Mouse (Mus musculus) embryo, embryonic 11.5 days (tissue): ENCODE data around the gene Sost.

Source experiments
- DNase-seq: peaks from one replicate; pipeline ENCODE4 v3.0.0-alpha.2; 2012; ENCODE audit warnings: low read depth, low spot score

Sost gene

GRCm38 (mm10) chr11:101983431-101983921 lies 16.7 kb upstream of the Sost start:
- DNase-seq, result no peak

- DNase-seq, result no peak
These were observed 16.2 kb upstream of the Sost start for GRCm38 (mm10) chr11:101982981-101983411.

DNA sequence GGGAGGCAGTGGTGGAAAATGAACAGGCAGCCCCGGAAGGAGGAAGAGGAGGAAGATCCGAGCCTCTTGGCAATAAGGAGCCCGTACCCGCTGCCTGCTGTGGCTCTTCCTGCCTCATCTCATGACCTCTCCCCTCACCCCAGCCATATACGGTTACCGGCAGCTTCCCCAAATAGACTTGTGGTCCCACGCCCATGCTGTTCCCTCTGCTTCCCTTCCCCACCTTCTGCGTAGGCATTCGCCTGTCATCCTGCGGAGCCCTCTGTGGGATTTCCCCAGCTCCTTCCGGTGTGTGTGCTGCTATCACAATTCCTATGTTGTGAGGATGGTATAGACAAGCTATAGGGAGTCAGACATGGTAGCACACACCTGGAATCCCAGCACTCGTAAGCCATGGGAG lies 15.0 kb upstream of the Sost start:
- DNase-seq, result no peak

DNA sequence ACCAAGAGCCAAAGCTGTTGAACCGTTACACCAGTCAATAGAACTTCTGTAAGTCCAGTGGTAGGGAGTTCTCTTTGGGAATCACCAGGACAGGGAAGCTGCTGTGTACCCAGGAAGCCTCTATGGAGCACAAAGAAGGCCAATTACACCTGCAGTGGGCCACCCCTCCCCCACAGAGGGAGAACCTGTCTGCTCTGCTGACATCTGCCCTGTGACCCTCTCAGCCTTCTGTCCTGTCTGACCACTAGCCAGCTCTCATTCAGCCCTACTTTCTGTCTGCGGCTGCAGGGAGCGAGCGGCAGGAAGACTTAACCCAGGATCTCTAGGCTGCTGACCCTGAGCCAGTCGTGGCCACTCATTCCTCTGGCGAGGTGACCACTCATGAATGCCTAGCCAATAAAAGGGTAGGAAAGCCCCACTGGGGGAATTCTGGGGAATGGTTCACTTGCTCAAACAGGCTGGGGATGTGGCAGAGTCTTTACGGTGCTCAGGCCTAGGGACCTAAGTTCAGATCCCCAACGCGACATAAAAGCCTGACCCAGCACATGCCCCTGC lies 13.9 kb upstream of the Sost start:
- no peak for DNase-seq

GRCm38 (mm10) chr11:101979140-101979539 lies 12.3 kb upstream of the Sost start:
- DNase-seq, result no peak

DNA sequence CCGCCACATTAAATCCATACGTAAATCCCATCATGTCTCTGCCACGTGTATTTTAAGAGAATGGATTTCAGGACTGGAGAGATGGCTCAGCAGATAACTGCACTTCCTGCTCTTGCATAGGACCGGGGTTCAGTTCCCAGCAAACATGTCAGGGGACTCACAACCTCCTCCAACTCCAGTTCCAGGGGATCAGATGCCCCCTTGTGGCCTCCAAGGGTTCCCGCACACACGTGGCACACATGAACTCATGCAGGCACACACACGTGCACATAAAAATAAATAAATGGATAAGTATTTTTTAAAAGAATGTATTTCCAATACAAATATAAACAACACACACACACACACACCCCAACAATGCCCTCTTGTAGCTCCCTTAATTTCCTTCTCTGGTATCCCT lies 10.1 kb upstream of the Sost start:
- DNase-seq, result no peak

GRCm38 (mm10) chr11:101974923-101975322 lies 8.1 kb upstream of the Sost start:
- DNase-seq, result no peak

DNA sequence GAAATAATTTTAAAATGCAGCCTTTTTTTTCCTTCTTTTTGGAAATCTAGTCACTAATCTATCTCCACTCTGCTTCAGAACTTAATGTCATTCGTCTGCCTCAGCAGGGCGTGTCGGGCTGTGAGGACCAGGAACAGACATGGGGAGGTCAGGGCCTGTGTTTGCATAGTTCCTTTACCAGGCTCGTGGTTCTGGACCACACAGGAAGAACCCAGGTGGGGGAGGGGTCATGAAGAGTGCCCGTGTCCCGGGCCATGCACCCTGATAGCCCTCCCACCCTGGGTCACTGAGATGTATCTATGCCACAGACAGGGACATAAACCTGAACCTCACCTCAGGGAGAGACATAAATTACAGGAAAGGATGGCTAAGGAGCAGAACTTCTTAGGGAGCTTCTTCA lies 7.4 kb upstream of the Sost start:
- DNase-seq, result no peak

GRCm38 (mm10) chr11:101973496-101973895 lies 6.7 kb upstream of the Sost start:
- DNase-seq, result no peak

DNA sequence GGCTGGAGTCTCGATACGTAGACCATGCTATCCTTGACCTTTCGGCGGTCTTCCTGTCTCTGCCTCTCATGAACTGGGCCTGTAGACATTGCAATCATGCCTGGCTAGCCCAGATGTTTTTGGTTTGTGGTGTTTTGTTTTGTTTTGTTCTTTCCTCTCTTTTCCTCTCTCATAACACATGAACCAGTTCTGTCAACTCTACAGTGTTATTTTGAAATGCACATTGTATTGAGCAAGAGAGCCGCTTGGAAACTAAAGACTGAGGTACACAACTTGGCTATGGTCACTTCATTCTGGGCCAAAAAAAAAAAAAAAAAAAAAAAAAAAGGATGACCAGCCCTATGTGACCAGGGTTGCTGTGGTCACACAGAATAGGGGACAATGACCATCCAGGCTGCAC lies 5.8 kb upstream of the Sost start:
- no peak for DNase-seq

DNA sequence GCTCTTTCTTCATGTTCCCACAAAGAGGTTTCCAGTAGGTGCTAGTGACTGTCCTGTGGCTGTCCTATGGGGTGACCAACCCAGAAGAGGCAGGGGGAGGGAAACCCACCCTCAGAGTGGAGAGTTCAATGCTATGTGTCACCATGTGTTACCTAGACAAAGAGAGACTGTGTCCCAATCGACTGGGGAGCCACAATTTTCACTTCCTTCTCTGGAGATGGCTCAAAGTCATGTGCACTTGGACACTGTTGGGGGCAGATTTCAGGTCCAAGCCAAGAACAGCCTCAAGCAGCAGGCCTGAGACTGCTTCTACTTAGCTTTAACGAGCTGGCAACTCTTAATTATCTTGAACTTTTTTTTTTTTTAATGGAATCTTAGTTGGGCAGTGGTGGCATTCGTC lies 5.3 kb upstream of the Sost start:
- no peak for DNase-seq

- DNase-seq, result no peak
These were observed 4.6 kb upstream of the Sost start for GRCm38 (mm10) chr11:101971410-101971809.

DNA sequence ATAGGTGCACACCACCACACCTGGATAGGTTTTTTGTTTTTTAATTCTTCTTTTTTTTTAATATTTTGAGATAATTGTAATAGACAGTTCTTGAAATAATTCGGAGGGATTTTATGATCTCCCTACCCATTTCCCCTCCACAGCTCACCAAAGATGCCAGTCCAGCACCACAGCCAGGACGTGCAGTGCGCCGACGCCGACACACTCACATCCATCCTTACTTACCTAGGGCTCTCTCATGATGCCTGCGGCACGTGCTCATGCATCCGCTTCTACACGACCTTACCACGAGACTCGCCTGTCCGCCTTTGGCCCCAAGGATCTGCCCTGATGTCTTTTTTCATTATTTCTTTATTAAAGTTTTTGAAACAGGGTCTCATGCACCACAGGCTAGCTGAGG lies 3.0 kb upstream of the Sost start:
- no peak for DNase-seq

DNA sequence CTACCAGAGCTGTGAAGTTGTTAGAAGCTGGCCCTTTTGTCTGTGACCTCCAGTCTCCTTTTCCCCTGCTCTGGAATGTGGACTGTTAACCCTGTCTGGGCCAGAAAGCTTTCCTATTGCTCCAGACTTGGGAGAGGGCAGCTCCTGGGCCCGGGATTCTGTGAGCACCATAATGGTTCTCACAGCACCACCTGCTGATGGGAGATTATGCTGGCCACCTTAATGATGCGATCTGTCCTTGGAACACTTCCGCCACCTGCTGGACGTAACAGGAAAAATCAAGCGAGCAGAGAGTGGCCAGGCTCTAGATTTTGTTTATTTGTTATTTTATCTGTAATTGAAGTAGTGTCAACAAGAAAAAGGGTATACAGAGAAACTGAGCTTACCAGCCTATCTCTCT lies 2.0 kb upstream of the Sost start:
- DNase-seq, result peak; percentile 84

DNA sequence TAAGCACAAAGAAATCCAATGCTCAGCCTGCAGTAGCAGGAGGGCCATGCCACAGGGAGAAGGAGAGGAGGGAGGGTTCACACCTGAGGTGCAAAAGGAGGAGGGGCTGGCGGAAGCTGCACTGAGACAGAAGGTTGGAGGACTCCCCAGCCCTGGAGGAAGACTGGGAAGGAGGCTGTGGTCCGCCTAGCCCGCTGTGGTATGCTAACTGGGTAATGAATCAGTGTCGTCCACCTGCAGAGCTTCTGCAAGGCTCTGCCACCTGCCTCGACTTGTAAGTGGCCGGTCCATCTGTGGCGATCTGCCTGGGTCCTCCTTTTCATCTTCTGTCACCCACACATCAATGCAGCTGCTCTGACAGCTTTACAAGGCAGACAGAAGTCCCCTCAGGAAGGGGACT lies 1.5 kb upstream of the Sost start:
- DNase-seq, result no peak

DNA sequence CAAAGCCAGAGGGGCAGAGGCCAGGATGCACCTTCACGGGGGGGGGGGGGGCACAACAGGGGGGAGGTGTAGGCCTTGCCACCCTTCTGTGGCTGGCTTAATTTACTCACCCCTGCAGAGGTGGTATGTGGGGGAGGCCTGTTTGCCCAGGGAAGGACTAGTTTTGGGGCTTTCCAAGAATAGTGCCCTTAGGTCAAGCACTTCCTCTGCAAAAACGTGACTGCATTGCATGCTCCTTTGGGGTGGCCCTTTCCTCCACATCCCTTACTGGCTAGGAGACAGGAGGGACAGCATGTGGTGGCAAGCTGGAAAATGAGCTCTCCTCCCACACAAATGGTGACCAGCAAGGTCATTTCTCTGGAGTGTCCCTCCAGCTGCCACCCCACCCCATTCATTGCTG lies 1.3 kb downstream of the Sost start:
- no peak for DNase-seq

DNA sequence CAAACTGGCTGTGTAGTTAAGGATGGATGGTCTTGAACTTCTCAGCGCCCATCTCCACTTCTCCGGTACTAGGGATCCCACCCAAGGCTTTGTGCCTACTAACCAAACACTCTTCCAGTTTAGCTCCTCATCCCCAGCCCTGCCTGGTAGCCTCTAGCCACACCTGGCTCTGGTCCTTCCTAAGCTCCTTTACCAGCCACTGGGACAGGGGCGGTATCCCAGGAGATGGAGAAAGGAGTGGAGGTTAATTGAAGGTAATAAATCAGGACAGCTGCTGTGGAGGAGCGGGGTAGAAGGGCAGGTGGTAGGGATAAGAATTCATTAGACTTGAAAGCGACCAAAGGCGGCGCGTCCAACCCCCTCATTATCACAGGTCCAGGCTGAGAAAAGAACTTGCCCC lies 2.2 kb downstream of the Sost start:
- DNase-seq, result no peak

DNA sequence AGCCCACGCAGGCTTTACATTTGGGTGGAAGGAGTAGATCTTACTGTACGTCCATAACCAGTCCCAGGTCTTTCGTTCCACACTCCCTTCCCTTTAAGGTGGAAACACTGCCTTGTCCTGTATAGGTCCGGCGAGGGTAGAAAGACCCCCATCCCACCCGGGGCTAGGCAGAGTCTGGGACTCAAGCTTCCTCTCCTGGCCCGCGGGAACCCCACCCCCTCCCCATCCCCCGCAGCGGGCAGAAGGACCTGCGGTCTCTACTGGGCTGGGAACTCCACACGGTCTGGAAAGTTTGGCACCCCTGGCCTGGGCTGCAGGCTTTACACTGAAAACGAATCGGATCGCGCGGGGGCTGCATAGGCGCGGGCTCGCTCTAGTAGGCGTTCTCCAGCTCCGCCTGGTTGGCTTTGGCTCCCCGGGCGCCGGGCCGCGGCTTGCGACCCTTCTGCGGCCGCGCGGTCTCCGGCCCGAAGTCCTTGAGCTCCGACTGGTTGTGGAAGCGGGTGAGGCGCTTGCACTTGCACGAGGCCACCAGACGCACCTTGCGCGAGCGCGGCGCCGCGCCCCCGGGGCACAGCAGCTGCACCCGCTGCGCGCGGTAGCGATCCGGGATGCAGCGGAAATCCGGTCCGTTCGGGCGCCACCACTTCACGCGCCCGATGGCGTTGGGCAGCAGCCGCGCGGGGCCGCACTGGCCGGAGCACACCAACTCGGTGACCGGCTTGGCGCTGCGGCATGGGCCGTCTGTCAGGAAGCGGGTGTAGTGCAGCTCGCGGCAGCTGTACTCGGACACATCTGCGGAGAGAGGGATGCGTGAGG lies 3.1 kb downstream of the Sost start:
- DNase-seq, result no peak

DNA sequence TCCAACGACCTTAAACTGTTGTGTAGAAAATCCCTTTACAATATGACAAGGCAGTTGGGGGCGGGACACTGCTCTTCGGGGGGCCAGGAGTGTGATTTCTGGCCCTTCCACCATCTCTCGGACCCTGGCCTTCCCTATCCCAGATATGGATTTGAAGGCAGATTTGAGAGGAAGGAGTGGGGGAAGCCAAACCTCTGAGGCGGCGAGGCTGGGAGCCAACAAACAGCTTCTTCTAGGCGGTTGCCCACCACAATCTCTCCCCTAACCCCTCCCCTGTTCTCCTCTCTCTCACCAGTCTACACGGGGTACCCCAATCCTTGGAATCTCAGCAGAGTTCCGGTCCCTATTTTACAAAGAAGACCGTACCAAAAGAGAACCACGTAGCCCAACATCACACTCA lies 3.8 kb downstream of the Sost start:
- no peak for DNase-seq

DNA sequence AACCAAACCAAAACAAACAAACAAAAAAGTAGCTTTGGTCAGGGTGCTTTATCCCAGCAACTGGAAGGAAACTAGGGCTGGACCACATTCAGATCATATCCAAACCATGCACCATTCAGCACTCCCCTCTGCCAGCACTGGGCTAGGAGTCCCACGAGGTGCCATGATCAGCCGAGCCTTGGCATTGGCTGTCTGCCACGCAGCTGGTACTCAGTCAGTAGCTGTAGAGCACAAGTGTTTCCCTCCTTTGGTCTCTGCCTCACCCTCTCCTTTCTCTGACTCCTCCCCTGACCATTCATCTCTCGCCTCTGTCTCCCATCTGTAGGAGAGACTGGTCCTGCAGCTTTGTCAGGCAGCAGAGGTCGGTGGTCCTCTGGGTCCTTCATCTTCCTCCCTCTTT lies 9.3 kb downstream of the Sost start:
- DNase-seq, result no peak

DNA sequence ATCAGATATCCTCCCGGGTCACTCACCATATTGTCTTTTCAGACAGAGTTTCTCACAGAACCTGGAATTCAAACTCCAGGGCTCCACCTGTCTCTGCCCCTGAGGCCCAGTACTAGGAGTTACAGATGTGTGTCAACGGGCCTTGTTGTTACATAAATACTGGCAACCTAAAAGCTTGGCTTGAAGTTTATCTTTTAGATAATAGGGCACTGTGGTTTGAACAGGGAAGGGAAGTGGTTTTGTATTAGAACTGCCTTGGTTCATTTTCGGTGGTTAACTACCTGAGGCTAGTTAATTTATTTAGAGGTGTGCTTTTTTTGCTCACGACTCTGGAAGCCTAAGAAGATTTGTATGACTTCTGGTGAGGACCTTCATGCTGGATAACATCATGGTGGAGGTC lies 13.4 kb downstream of the Sost start:
- DNase-seq, result no peak

DNA sequence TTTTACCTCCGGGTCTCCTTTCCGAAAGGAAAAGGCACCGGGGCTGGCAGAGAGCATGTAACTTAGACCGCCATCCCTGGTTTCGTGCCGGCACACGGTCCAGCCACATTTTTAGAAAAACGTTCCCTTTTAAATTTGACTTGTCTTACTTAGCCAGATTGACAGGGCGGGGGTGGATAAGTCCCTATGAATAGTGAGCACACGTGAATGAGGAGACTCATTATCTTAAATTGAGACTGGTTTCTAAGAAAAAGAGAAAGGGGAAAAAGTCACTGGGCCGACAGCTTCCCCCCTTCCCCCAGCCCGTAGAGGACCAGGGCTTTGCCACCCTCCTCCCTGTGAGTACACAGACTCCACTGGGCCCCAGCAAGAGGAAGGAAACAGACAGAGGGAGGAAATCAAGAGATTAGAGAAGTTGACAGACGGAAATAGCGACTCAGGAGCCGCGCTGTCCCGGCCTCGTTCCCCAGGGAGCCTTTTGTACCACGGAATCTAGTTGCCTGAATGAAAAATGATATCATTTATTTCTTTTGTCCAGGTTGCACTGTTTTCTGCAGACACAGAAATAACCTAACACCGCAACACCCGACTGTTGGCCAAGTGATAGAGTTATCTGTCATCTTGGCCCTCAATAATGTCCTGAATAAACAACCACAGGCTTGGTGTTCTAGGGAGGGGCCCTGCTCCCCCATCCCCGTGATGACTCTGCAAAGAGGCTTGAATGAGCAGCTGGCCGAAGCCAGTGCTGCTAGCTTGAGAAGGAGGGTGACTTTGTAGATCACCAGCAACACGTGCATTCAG lies 14.1 kb downstream of the Sost start:
- DNase-seq, result no peak

DNA sequence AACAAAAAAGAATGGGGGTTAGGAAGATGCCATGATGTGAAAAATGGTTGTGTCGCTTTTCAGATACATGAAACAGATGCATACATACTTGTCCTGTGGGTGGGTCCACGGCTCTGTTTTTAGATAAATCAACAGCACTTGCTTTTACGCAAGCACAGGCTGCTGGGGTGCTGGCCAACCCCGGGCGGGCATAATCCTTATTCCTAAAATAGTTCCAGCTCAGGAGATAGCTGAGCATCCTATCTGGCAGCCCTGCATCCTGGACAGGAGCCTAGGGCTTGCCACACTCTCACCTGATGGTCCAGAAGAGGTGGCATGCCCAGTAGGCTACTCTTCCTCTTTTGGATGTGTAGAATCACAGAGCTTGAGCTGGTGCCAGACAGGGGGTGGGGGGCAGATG lies 16.8 kb downstream of the Sost start:
- no peak for DNase-seq
